Mouse (Mus musculus) gastrocnemius, postnatal 14 days (tissue): ENCODE measurements around the gene Tap2. TPM values are rescaled to one million over a fixed set of nuclear protein-coding genes. Genes with fewer than 3 reads are reported as not detected.

Source experiments
- DNase-seq: peaks from one replicate; pipeline ENCODE4 v3.0.0; 2021; ENCODE audit warnings: mixed read lengths
- intact Hi-C: fragments of 180-260 bp; cut with DNase I; formaldehyde crosslinking; loops from one replicate; pipeline ENCODE4 v1.15.1; 2025; ENCODE audit warnings: low total_unique reads
- long read RNA-seq, 2 experiments: library from polyadenylated mRNA; stranded (forward); transcript quantifications; one replicate each; pipeline ENCODE4 v2.0.0; 2021
- total RNA-seq, 2 experiments: library from RNA; stranded (reverse); gene quantifications; 2 replicates each; pipeline ENCODE4 v1.2.3; 2021

Gene Tap2
- 1 to 10 TPM; 4.7 to 5.3 TPM for total RNA-seq
- long read RNA-seq, experiment 1, transcript Tap2-201 (12 exons, 3,442 nt): major isoform, 7 of 8 reads
- long read RNA-seq, experiment 1, partial matches to known transcripts: 0 of 8 reads
- long read RNA-seq, experiment 1, other reads (novel, unspliced or antisense): 1 of 8 reads
- long read RNA-seq, experiment 2, transcript Tap2-201 (12 exons, 3,442 nt): major isoform, 10 of 12 reads
- long read RNA-seq, experiment 2, partial matches to known transcripts: 0 of 12 reads
- long read RNA-seq, experiment 2, other reads (novel, unspliced or antisense): 1 of 12 reads

- intact Hi-C loops: no loop called here
- DNase-seq: no peak
These were observed at the start of gene Tap2 for GRCm38 (mm10) chr17:34203444-34203843. TSS of gene Tap2 (plus strand) at chr17:34203527.

DNA sequence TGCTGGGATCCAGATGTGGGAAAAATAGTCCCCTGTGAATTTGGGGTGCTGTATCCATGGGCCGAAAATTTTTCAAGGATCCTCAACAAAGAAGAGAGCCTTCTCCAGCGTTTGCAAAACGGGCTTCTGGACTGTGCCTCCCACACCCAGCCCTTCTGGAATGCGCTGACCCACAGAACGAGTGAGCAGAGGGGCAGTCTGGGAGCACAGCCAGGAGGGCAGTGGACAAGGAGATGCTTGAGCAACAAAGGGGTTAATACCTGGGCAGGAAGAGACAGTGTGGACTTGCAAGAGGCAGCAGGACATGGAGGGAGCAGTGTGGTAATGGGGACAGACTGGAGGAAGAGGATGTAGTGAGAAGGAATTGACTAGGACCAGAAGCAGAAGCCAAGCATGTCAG is 47.8 kb upstream of the Tap2 start:
- intact Hi-C loops: no loop called here
- DNase-seq: no peak

DNA sequence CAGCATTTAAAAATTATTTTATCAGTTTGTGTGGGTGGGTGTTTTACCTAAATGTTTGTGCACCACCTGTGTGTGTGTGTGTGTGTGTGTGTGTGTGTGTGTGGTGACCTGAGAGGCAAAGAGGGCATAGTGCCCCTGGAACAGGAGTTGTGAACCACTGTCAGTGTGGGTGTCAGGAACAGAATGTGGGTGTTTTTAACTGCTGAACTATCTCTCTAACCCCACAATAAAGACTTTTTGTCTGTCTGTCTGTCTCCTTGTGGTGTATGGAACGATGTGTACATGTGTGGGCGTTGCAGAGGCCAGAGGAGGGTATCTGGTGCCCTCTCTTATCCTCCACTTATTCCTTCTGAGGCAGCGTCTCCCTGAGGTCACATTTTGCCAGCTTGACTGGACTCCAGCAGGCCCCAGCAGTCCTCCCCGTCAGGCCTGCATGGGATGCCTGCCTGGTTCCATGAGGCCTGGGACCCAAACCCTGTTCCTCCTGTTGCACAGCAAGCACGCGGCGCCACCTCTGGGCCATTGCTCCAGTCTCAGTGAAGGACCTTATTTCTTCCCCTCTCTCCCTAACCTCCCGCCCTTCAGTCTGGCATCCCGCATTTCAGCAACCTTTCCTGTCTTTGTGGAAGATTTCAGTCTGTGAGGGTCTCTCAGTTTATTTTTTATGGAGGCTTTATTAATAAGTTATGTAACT is 39.0 kb upstream of the Tap2 start:
- peak; percentile 28 for DNase-seq
- intact Hi-C loops: no loop called here

GRCm38 (mm10) chr17:34165033-34165730 is 38.1 kb upstream of the Tap2 start:
- no peak for DNase-seq
- intact Hi-C loops: loop anchor here (5.0 kb wide), 3 partner anchors 33 to 88 kb away; no protein-coding TSS in a partner anchor

GRCm38 (mm10) chr17:34169279-34169678 is 34.0 kb upstream of the Tap2 start:
- DNase-seq: peak; percentile 49
- intact Hi-C loops: loop anchor here (5.0 kb wide), 3 partner anchors 37 to 92 kb away; no protein-coding TSS in a partner anchor

- intact Hi-C loops: loop anchor here (5.0 kb wide), 1 partner anchor 67 kb away; the partner anchor contains the start of gene H2-Ob
- DNase-seq: no peak
These were observed 32.8 kb upstream of the Tap2 start for GRCm38 (mm10) chr17:34170487-34170876.

GRCm38 (mm10) chr17:34170877-34171498 is 32.3 kb upstream of the Tap2 start:
- peak; percentile 67 for DNase-seq
- intact Hi-C loops: loop anchor here (5.0 kb wide), 1 partner anchor 66 kb away; the partner anchor contains the start of gene H2-Ob

DNA sequence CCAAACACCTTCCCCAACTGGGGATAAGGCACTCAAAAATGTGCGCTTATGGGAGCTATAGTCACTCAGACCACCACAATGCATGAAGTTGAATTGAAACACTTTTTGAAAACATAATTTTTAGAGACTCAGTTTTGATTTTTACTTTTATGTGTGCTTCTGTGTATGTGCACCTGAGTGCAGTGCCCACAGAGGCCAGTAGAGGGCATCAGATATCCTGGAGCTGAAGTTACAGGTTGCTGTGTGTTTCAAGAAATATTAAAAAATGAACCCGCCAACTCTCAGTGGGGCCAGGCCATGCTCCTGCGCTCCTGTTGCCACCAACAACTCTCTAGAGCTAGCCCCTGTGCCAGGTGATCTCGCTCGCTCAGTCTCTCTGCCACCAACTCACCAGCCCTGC is 30.8 kb upstream of the Tap2 start:
- intact Hi-C loops: loop anchor here (5.0 kb wide), 1 partner anchor 65 kb away; the partner anchor contains the start of gene H2-Ob
- DNase-seq: no peak

GRCm38 (mm10) chr17:34174075-34174474 is 29.3 kb upstream of the Tap2 start:
- DNase-seq: no peak
- intact Hi-C loops: loop anchor here (5.0 kb wide), 1 partner anchor 63 kb away; the partner anchor contains the start of gene H2-Ob

GRCm38 (mm10) chr17:34177179-34177578 is 26.1 kb upstream of the Tap2 start:
- intact Hi-C loops: no loop called here
- no peak for DNase-seq

DNA sequence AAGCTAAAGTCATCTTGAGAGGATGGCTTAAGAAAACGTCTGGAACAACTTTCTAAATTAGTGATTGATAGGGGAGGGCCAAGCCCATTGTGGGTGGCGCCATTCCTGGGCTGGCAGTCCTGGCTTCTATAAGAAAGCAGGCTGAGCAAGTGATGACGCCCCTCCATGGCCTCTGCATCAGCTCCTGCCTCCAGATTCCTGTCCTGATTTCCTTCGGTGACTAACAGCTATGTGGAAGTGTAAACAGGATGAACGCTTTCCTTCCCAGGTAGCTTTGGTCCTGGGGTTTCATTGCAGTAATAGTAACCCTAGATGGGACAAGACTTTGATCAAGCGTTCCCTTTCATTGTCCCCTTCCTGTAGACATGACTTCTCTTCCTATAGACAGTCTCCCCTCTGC is 24.3 kb upstream of the Tap2 start:
- intact Hi-C loops: no loop called here
- DNase-seq: no peak

DNA sequence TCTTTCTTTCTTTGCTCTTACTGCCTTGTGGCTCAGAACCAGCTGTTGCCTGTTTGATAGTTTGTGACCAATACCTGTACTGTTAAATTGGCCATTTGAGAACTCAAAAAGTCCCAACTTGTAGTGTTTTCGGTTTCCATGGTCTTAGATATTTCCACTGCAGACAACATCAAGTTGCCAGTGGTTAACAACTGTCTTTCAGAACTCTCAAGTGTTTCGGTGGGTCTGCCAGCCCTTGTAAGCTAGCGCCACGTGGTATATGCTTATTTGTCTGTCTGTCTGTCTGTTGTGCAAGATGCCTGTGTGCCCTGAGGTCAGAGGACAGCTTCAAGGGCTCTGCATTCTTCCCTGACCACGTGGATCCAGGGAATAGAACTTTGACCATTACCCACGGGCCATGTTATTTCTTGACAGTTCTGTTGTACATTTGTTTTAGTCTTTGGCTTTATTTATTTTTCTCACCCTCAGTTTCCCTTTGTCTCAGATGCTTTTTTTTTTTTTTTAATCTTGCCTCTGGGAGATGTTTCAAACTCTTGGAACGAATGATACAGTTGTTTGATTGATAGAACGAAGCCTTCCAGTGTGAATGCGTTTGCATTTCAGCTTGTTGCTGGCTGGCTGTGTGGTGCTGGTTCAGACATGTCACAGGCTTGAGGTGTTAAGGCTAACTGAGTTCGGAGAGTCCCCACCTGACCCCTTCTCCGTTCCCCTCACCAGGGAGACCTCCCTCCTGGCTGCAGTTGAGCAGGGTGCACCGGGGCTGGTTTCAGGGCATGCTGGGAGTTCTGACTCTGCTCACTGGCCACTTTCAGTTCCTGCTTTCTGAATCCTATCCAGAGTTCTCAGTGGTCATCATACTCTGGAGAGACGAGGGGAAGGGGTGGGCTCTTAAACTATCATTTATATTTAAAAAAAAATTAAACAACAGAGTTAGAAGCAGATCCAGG is 23.1 kb upstream of the Tap2 start:
- intact Hi-C loops: no loop called here

DNA sequence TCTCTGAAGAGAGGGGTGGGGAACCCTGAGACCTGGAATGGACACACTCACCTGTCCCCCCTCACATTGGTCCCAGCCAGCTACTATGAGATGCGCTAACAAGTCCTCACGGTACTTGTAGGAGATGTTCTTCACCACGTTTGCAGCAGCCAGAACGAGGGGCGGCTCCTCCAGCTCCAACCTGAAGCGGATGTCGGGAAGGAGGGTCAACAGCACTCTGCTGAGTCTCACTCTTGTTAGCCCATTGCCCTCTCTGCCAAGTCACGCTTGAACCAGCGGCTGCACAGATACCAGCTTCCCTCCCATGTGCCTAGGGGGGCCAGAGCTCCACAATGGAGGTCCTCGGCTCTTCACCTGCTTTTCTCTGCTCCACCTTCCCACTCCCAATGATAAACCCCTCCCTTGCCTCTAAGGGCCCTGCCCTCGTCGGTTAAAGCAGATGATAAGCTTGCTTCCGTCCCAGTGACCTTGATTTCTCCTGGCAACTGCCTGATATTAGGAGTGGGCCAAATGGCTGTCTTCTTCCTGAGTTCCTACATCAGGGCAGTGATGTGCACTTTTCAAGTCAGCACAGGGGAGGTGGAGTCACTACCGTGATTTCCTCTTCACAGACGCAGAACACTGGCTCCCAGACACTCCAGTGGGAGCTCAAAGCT is 19.6 kb upstream of the Tap2 start:
- intact Hi-C loops: no loop called here
- no peak for DNase-seq

More for the DNA sequence above, 23.1 kb upstream of the Tap2 start:
- DNase-seq: no peak

GRCm38 (mm10) chr17:34185526-34185925 is 17.8 kb upstream of the Tap2 start:
- DNase-seq: no peak
- intact Hi-C loops: no loop called here

DNA sequence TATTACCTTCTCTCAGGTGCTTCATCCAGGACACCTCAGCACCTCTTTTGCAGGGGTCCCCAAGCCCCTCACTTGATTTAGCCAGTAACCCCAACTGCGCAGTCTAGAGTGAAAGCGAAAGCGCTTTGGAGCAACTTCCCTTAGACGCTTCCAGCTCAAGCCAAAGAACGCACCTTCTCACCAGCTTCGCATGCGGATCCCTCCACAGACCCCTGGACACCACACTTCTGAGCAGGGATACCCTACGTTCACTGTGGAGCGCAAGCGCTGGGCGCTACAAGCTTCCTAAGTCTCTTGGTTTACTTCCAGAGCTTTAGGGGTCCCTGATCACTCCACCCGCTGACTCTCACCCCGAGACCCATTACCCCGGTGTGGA is 16.5 kb upstream of the Tap2 start:
- intact Hi-C loops: no loop called here
- no peak for DNase-seq

- peak; percentile 95 for DNase-seq
- intact Hi-C loops: no loop called here
These were observed 15.9 kb upstream of the Tap2 start, which contains the start of the genes Tap1 and Psmb9 for GRCm38 (mm10) chr17:34187261-34187916. TSS of gene Tap1 (plus strand) at chr17:34187553. TSS of gene Psmb9 (minus strand) at chr17:34187764.

GRCm38 (mm10) chr17:34188010-34188409 is 15.3 kb upstream of the Tap2 start:
- intact Hi-C loops: no loop called here
- DNase-seq: no peak

DNA sequence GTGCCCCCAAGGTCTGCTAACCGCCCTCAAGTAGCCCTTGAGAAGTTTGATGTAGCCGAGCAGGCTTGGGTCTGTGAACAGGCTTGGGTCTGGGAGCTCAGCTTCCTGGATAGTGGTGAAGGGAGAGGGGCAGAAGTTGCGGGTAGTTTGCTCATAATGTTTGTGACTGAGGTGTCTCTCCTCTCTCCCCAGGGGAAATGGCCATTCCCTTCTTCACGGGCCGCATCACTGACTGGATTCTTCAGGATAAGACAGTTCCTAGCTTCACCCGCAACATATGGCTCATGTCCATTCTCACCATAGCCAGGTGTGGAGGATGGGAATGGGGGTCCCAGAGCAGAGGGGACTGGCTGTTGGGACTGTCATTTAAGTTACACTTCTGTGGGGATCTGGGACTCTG is 14.3 kb upstream of the Tap2 start:
- intact Hi-C loops: no loop called here

More for the DNA sequence above, 14.3 kb upstream of the Tap2 start:
- no peak for DNase-seq
